Mouse (Mus musculus): ENCODE measurements at regions not wholly inside any gene's neighbourhood (a gene's known extent, or its start where the extent isn't known, plus 50 kb on each side); places are given as distances from the start of the nearest gene placed in this dataset.
A peak's percentile ranks its signal among the peaks of the same experiment; 100 is the strongest.
"Not testable (repeated sequence)": the region's sequence is repeated elsewhere in the genome, so short reads cannot be mapped to it uniquely, and the experiment has no call there.

DNA sequence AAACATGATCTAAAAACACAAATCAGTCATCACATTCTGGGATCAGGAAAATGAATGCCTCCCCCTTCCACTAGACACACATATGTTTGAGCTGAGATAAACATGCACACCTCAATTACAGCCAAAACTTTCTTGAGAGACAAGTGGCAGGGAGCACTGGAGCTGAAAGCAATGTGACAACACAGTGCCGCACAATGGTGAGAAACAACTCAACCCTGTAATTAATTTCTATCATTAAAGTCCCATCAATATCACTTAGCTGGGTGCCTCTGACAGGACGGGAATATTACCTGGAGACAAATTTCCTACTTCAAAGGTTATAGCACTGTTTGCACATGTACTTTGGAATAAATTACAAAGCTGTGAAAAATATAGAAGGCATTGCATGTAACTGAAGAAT, 381.2 kb upstream of the Amd2 start:
- Histone ChIP-seq H3K9ac (no peak overlapping the region), H3K27ac (ENCODE audit: low read depth, low read length) (no peak overlapping the region), H3K9me3 (ENCODE audit: low read length) (no peaks in the 10 kb centered on the region), H3K36me3 (ENCODE audit: insufficient read depth) (no peaks in the 10 kb centered on the region), H3K4me3 (ENCODE audit: low read depth, low read length) (no peak overlapping the region), H3K27me3 (ENCODE audit: insufficient read depth, low read length) (no peaks in the 10 kb centered on the region), H3K4me2 (ENCODE audit: low read depth) (no peak overlapping the region), H3K4me1 (ENCODE audit: insufficient read depth) (no peaks in the 10 kb centered on the region)
- no peak for TF ChIP-seq CTCF (IDR thresholded peaks at IDR 0.05; ENCODE audit: low read depth)
- ATAC-seq, result peak; percentile 23; the same call in 1 of the 2 replicates
- WGBS, result 29% methylated on average over 2 of the region's 2 CpGs
- DNase-seq, result peak; percentile 5

DNA sequence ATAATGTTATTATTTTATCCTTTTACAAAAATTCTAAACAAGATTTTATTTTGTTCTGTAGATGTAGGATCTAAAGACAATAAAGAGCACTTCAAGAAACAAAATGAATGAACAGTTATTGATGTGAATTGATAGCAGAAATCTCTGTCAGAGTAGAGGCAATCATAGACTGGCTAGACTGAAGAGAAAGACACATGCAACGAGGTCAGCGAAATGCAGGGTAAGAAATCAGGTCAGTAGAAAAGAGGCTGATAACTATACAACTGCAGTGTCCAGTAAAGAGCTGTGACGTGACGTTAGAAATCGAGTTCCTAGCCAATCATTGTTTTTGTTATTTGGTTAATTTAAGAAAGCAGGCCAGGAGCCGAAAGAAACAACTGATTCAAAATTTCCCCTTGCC, 343.0 kb upstream of the Amd2 start:
- no peaks in the 10 kb centered on the region for H3K9me3 ChIP-seq (ENCODE audit: low read length)
- 78% methylated on average over 6 of the region's 6 CpGs for WGBS

DNA sequence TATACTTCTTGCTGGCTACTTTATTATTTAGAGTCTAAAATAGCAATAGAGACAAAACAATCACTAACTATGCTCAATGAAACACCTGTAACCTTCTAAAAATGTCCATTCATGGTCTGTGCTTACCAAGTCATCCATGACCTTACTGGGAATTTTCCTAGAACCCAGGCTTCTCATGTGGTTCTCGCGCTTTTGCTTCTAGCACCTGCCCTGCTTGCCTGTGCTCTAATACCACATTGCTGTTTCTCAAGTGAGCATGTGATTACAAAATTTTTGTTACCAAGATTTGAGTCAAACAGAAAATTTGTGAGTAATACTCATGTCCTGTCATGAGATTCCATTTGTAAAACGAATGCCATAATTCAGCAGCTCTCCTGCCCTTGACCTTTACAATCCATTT, 324.8 kb upstream of the Amd2 start:
- Histone ChIP-seq H3K36me3 (ENCODE audit: insufficient read depth) (no peaks in the 10 kb centered on the region), H3K4me2 (ENCODE audit: low read depth) (no peak overlapping the region), H3K9me3 (ENCODE audit: low read length) (no peaks in the 10 kb centered on the region), H3K4me3 (ENCODE audit: low read depth, low read length) (no peak overlapping the region), H3K4me1 (ENCODE audit: insufficient read depth) (no peaks in the 10 kb centered on the region), H3K9ac (no peak overlapping the region), H3K27me3 (ENCODE audit: insufficient read depth, low read length) (no peaks in the 10 kb centered on the region), H3K27ac (ENCODE audit: low read depth, low read length) (no peak overlapping the region)
- no peak for ATAC-seq
- no peak for DNase-seq
- 87% methylated on average over 3 of the region's 3 CpGs for WGBS
- TF ChIP-seq CTCF (IDR thresholded peaks at IDR 0.05; ENCODE audit: low read depth), result no peak

More for the DNA sequence above, 343.0 kb upstream of the Amd2 start:
- no peak for ATAC-seq
- Histone ChIP-seq H3K9ac (no peak overlapping the region), H3K27ac (ENCODE audit: low read depth, low read length) (no peak overlapping the region), H3K4me2 (ENCODE audit: low read depth) (no peak overlapping the region), H3K4me1 (ENCODE audit: insufficient read depth) (no peaks in the 10 kb centered on the region), H3K27me3 (ENCODE audit: insufficient read depth, low read length) (no peaks in the 10 kb centered on the region), H3K4me3 (ENCODE audit: low read depth, low read length) (no peak overlapping the region), H3K36me3 (ENCODE audit: insufficient read depth) (no peaks in the 10 kb centered on the region)
- no peak for DNase-seq
- TF ChIP-seq CTCF (IDR thresholded peaks at IDR 0.05; ENCODE audit: low read depth), result no peak

GRCm38 (mm10) chr10:35998869-35999268, 287.2 kb upstream of the Amd2 start:
- H3K27me3 ChIP-seq (ENCODE audit: insufficient read depth, low read length); H3K9ac ChIP-seq; H3K4me1 ChIP-seq (ENCODE audit: insufficient read depth); H3K27ac ChIP-seq (ENCODE audit: low read depth, low read length); ATAC-seq; H3K9me3 ChIP-seq (ENCODE audit: low read length); H3K36me3 ChIP-seq (ENCODE audit: insufficient read depth); H3K4me2 ChIP-seq (ENCODE audit: low read depth); H3K4me3 ChIP-seq (ENCODE audit: low read depth, low read length); DNase-seq: not testable (repeated sequence)
- 87% methylated on average over 8 of the region's 8 CpGs for WGBS

DNA sequence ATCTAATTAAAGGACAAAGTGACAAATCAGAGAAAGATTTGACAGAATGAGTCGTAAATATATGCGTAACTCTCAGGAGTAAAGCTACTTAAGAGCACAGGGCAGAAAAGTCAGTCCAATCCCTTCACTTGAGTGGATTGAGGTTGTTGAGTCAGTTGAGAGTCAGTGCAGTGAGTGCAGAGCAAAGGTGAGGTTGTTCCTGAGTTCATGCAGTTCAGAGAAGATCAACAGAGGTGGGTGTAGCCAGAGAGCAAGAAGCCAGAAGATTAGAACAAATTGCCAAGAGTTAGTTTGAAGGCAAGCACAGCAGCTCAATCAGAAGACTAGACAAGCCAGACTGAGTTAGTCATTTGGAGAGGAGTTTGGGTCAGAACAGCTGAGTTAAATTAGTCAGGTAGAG, 237.4 kb upstream of the Amd2 start:
- DNase-seq, result no peak
- no peak for ATAC-seq
- no peak for TF ChIP-seq CTCF (IDR thresholded peaks at IDR 0.05; ENCODE audit: low read depth)
- Histone ChIP-seq H3K27me3 (ENCODE audit: insufficient read depth, low read length) (no peaks in the 10 kb centered on the region), H3K4me2 (ENCODE audit: low read depth) (no peak overlapping the region), H3K4me1 (ENCODE audit: insufficient read depth) (no peaks in the 10 kb centered on the region), H3K36me3 (ENCODE audit: insufficient read depth) (no peaks in the 10 kb centered on the region), H3K4me3 (ENCODE audit: low read depth, low read length) (no peak overlapping the region), H3K9me3 (ENCODE audit: low read length) (no peaks in the 10 kb centered on the region), H3K9ac (no peak overlapping the region), H3K27ac (ENCODE audit: low read depth, low read length) (no peak overlapping the region)
- 88% methylated on average over 2 of the region's 2 CpGs for WGBS

- Histone ChIP-seq H3K4me2 (ENCODE audit: low read depth) (no peak overlapping the region), H3K9me3 (ENCODE audit: low read length) (no peaks in the 10 kb centered on the region), H3K27me3 (ENCODE audit: insufficient read depth, low read length) (no peaks in the 10 kb centered on the region), H3K9ac (no peak overlapping the region), H3K4me3 (ENCODE audit: low read depth, low read length) (no peak overlapping the region), H3K27ac (ENCODE audit: low read depth, low read length) (no peak overlapping the region), H3K36me3 (ENCODE audit: insufficient read depth) (no peaks in the 10 kb centered on the region), H3K4me1 (ENCODE audit: insufficient read depth) (no peaks in the 10 kb centered on the region)
- ATAC-seq (no peak), DNase-seq (no peak)
- WGBS, result 50% methylated on average over 1 of the region's 1 CpGs
- no peak for TF ChIP-seq CTCF (IDR thresholded peaks at IDR 0.05; ENCODE audit: low read depth)
Observed at GRCm38 (mm10) chr10:35946006-35946405, 234.3 kb upstream of the Amd2 start.

GRCm38 (mm10) chr10:35943336-35943735, 231.6 kb upstream of the Amd2 start:
- no peak overlapping the region for H3K4me2 ChIP-seq (ENCODE audit: low read depth)
- no peak overlapping the region for H3K27ac ChIP-seq (ENCODE audit: low read depth, low read length)
- DNase-seq, result no peak
- no peak overlapping the region for H3K9ac ChIP-seq
- no peak overlapping the region for H3K4me3 ChIP-seq (ENCODE audit: low read depth, low read length)
- H3K27me3 ChIP-seq (ENCODE audit: insufficient read depth, low read length), result no peaks in the 10 kb centered on the region
- no peak for TF ChIP-seq CTCF (IDR thresholded peaks at IDR 0.05; ENCODE audit: low read depth)
- no peaks in the 10 kb centered on the region for H3K4me1 ChIP-seq (ENCODE audit: insufficient read depth)
- no peaks in the 10 kb centered on the region for H3K9me3 ChIP-seq (ENCODE audit: low read length)
- ATAC-seq, result no peak
- H3K36me3 ChIP-seq (ENCODE audit: insufficient read depth), result no peaks in the 10 kb centered on the region
- 84% methylated on average over 3 of the region's 3 CpGs for WGBS

DNA sequence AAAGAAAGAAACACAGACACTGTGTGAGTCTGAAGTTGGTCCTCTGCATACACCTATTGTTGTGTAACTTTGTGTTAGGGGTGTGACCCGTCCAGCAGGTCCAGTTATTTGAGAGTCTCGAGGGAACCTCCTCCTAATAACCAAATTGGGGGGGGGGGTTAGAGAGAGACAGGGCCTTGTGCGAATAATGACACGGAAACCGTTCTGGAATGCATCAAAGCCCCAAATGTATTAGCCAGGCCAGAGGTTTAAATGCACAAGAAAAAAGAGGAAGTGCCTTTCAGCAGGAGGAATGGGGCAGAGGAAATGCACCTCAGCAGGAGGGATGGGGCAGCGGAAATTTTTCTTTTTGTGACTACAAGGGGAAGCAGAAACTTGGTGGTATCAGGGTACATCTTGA, 228.9 kb upstream of the Amd2 start:
- ATAC-seq, result no peak
- TF ChIP-seq CTCF (IDR thresholded peaks at IDR 0.05; ENCODE audit: low read depth), result no peak

More for the DNA sequence above, 228.9 kb upstream of the Amd2 start:
- Histone ChIP-seq H3K27me3 (ENCODE audit: insufficient read depth, low read length) (no peaks in the 10 kb centered on the region), H3K4me2 (ENCODE audit: low read depth) (no peak overlapping the region), H3K9ac (no peak overlapping the region), H3K36me3 (ENCODE audit: insufficient read depth) (no peaks in the 10 kb centered on the region), H3K9me3 (ENCODE audit: low read length) (no peaks in the 10 kb centered on the region), H3K4me3 (ENCODE audit: low read depth, low read length) (no peak overlapping the region), H3K27ac (ENCODE audit: low read depth, low read length) (no peak overlapping the region), H3K4me1 (ENCODE audit: insufficient read depth) (no peaks in the 10 kb centered on the region)
- 77% methylated on average over 6 of the region's 6 CpGs for WGBS
- no peak for DNase-seq
